ENCODE assay signal across 8 mouse cellular contexts in the genomic region with DNA sequence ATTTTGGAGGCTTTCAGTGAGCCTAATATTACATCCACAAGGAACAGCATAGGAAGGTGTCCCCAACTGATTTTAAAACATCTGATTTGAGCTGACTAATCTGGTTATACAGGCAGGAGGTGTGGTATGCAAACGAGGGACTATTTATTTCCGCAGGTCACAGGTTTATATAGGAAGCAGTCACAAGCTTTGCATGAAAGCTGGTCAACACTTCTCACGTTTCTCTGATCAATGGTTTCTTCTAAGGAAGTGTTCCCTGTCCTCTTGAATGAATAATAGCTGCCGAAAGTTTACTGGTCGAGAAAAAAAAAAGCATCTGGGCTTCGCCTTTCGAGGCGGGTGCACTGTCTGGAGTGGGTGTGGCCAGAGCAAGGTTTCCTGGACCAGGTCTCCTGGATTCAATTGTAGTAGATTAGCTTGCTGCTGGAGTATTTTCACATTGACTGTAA. TPM values are rescaled to one million over a fixed set of nuclear protein-coding genes. Genes with fewer than 3 reads are reported as not detected.
A peak's percentile ranks its signal among the peaks of the same experiment; 100 is the strongest.
DNase-seq lines count a peak whose midpoint lies in the region; ATAC-seq lines count a peak whose summit lies in the region.

No protein-coding gene starts in this region.

- whole genome bisulfite sequencing in embryonic facial prominence, embryonic 10.5 days: 22% methylated on average over 8 of the region's 8 CpGs
- WGBS in hindbrain, embryonic 10.5 days: 28% methylated on average over 8 of the region's 8 CpGs
- WGBS in limb, embryonic 11.5 days: 12% methylated on average over 8 of the region's 8 CpGs
- 26% methylated on average over 8 of the region's 8 CpGs for WGBS in midbrain, embryonic 12.5 days

- intact Hi-C loops in left cerebral cortex, postnatal 14 days (cut with DNase I): no loop called here

- H3K4me2 ChIP-seq in limb, embryonic 11.5 days (ENCODE audit: low read depth, severe bottlenecking): peak overlapping the region; percentile 81
- H3K4me2 ChIP-seq in midbrain, embryonic 12.5 days (replicated peaks): peak overlapping the region; percentile 77

- no peaks in the 10 kb centered on the region; the same call in 1 of the 2 replicates for H3K27me3 ChIP-seq in embryonic facial prominence, embryonic 10.5 days (replicated peaks; ENCODE audit: low read depth, poor library complexity, severe bottlenecking)
- no peaks in the 10 kb centered on the region for H3K27me3 ChIP-seq in hindbrain, embryonic 10.5 days (ENCODE audit: insufficient read depth, poor library complexity, severe bottlenecking)
- no peaks in the 10 kb centered on the region for H3K27me3 ChIP-seq in limb, embryonic 11.5 days (ENCODE audit: control insufficient read depth, insufficient read depth, low read length)
- H3K27me3 ChIP-seq in midbrain, embryonic 12.5 days: no peaks in the 10 kb centered on the region; the same call in 1 of the 2 replicates

- H3K36me3 ChIP-seq in embryonic facial prominence, embryonic 10.5 days (replicated peaks): peaks cover 23% of the 10 kb centered on the region
- H3K36me3 ChIP-seq in hindbrain, embryonic 10.5 days: peaks cover 21% of the 10 kb centered on the region
- H3K36me3 ChIP-seq in limb, embryonic 11.5 days (ENCODE audit: control insufficient read depth, insufficient read depth, low read length): peaks cover 2% of the 10 kb centered on the region; the same call in 1 of the 2 replicates
- peaks cover 15% of the 10 kb centered on the region for H3K36me3 ChIP-seq in midbrain, embryonic 12.5 days

- peak; percentile 35 for DNase-seq in spleen, adult 12 weeks (ENCODE audit: low spot score)
- DNase-seq in spleen, postnatal 4 days (ENCODE audit: low spot score in 2 of 2): no peak
- peak; percentile 21 for DNase-seq in embryonic facial prominence, embryonic 10.5 days (ENCODE audit: low spot score)
- no peak for DNase-seq in hindbrain, embryonic 10.5 days (ENCODE audit: low spot score)
- DNase-seq in limb, embryonic 11.5 days (ENCODE audit: low spot score): peak; percentile 52
- no peak for DNase-seq in testis, postnatal 10 days (ENCODE audit: low spot score)
- DNase-seq in left cerebral cortex, postnatal 14 days (ENCODE audit: low spot score in 2 of 2): no peak

- no peak for ATAC-seq in limb, embryonic 11.5 days (ENCODE audit: insufficient number of reproducible peaks, low FRiP score, low TSS enrichment, low read depth)
- ATAC-seq in midbrain, embryonic 12.5 days (ENCODE audit: low FRiP score, low read depth): no peak

- H3K4me1 ChIP-seq in embryonic facial prominence, embryonic 10.5 days: peaks cover 23% of the 10 kb centered on the region
- peaks cover 23% of the 10 kb centered on the region for H3K4me1 ChIP-seq in hindbrain, embryonic 10.5 days (replicated peaks)
- 0 out of 2 replicates have a peak, but pooled peaks cover 9% of the 10 kb centered on the region for H3K4me1 ChIP-seq in limb, embryonic 11.5 days (ENCODE audit: control insufficient read depth, insufficient read depth, low read length)
- H3K4me1 ChIP-seq in midbrain, embryonic 12.5 days: peaks cover 21% of the 10 kb centered on the region

- no peaks in the 10 kb centered on the region for H3K9me3 ChIP-seq in embryonic facial prominence, embryonic 10.5 days
- H3K9me3 ChIP-seq in hindbrain, embryonic 10.5 days: no peaks in the 10 kb centered on the region
- H3K9me3 ChIP-seq in limb, embryonic 11.5 days (ENCODE audit: control insufficient read depth, low read length): no peaks in the 10 kb centered on the region
- H3K9me3 ChIP-seq in midbrain, embryonic 12.5 days: no peaks in the 10 kb centered on the region

- H3K27ac ChIP-seq in embryonic facial prominence, embryonic 10.5 days (replicated peaks): no peak overlapping the region
- no peak overlapping the region for H3K27ac ChIP-seq in hindbrain, embryonic 10.5 days
- H3K27ac ChIP-seq in limb, embryonic 11.5 days (replicated peaks; ENCODE audit: low read depth, low read length): no peak overlapping the region
- H3K27ac ChIP-seq in midbrain, embryonic 12.5 days (replicated peaks): no peak overlapping the region

- no peak overlapping the region for H3K9ac ChIP-seq in limb, embryonic 11.5 days (ENCODE audit: low read length)
- H3K9ac ChIP-seq in midbrain, embryonic 12.5 days (replicated peaks): no peak overlapping the region

- H3K4me3 ChIP-seq in embryonic facial prominence, embryonic 10.5 days: peak overlapping the region; percentile 84
- H3K4me3 ChIP-seq in hindbrain, embryonic 10.5 days: peak overlapping the region; percentile 72
- peak overlapping the region; percentile 85 for H3K4me3 ChIP-seq in limb, embryonic 11.5 days (ENCODE audit: low read depth, low read length)
- H3K4me3 ChIP-seq in midbrain, embryonic 12.5 days: peak overlapping the region; percentile 82

RNA-seq across cellular contexts. Expression of gene Dip2a, which starts 1.0 kb away (rescaled TPM):
- 6.6 and 6.9 TPM in 2 replicates for polyA plus RNA-seq in embryonic facial prominence, embryonic 10.5 days (2016; fragmentation: Nextera tagmentation; extraction: Ambion mirVana)
- 6.0 and 8.2 TPM in 2 replicates for polyA plus RNA-seq in hindbrain, embryonic 10.5 days (2016; fragmentation: Nextera tagmentation; extraction: Ambion mirVana)
- polyA plus RNA-seq in limb, embryonic 11.5 days (2014; fragmentation: Nextera tagmentation; extraction: Ambion mirVana): 4.5 and 5.2 TPM in 2 replicates
- polyA plus RNA-seq in midbrain, embryonic 12.5 days (2016; fragmentation: Nextera tagmentation; extraction: Ambion mirVana): 13.5 and 15.6 TPM in 2 replicates
- total RNA-seq in left cerebral cortex, postnatal 14 days (2021): 10 to 100 TPM; 55.7 to 56.4 TPM

Comparison
In these comparisons a context has a peak if more than half of its experiments do, and no peak if none do; other contexts are left out.
1. DNase-seq: peak in spleen, adult 12 weeks (single experiment), embryonic facial prominence, embryonic 10.5 days (single experiment) and limb, embryonic 11.5 days (single experiment); none in spleen, postnatal 4 days (0 of 2), hindbrain, embryonic 10.5 days (single experiment), testis, postnatal 10 days (single experiment) and left cerebral cortex, postnatal 14 days (0 of 2).
2. Peak in every context shown above with its lines, with median percentiles within 50 percentile points of each other: H3K4me3 ChIP-seq.